Mouse (Mus musculus) T-cell, adult 2 months (primary cell): ENCODE data around the gene Zfp704.
"Not testable (repeated sequence)": the region's sequence is repeated elsewhere in the genome, so short reads cannot be mapped to it uniquely, and the experiment has no call there.

Experiments used
- DNase-seq: peaks from one replicate; pipeline ENCODE4 v3.0.0; 2022; ENCODE audit warnings: low spot score

The Zfp704 gene

DNA sequence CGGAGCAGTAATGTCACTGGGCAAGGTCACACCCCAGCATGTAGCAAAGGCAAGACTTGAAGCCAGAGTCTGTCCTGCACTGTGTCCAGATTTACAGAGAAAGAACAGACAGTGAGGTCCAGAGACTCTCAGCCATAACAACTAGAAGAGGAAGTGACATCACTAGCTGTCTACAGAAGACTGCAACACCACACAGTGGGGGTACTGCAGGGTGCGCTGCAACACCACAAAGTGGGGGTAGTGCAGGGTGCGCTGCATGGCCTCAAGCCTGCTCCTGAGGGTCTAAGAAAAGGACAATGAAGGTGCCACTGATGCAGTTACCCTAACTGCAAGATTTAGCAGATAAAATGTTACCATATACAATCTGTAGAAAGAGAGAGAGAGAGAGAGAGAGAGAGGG is 11.8 kb downstream of the Zfp704 start:
- DNase-seq = no peak

DNA sequence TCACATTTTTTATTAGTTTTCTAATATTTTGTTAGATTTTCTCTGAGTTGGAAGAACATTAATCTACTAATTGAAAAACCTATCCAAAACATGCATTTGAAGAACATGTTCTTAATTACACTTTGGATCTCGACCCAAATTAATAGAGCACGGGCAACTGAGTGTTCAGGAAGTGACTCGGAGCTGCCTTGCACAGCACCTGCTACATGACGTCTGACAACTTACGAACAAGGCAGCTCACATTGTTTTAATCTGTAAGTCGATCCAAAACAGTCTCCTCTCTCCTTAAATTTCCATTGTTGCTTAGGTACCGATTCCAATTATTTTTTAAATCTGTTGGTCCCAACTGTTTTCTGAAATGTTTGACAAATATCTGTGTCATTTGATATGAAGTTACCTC is 15.4 kb downstream of the Zfp704 start:
- no peak for DNase-seq

DNA sequence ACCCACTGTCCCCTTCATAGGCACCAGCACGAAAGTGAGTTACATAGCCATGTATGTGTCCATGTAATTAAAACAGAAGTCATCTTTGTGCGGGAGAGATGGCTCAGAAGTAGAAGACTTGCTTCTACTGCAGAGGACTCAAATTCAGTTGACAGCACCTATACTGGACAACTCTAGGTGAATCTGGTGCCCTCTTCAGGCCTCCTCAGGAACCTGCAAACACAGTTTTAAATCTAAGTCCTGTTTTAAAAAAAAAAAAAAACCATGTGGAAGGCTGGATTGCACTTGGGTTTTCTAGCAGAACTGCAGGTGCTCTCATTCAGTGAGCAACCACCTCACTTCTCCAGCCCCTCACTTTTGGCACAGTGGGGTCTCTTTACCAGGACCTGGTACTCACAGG is 16.1 kb downstream of the Zfp704 start:
- peak; percentile 27 for DNase-seq

DNA sequence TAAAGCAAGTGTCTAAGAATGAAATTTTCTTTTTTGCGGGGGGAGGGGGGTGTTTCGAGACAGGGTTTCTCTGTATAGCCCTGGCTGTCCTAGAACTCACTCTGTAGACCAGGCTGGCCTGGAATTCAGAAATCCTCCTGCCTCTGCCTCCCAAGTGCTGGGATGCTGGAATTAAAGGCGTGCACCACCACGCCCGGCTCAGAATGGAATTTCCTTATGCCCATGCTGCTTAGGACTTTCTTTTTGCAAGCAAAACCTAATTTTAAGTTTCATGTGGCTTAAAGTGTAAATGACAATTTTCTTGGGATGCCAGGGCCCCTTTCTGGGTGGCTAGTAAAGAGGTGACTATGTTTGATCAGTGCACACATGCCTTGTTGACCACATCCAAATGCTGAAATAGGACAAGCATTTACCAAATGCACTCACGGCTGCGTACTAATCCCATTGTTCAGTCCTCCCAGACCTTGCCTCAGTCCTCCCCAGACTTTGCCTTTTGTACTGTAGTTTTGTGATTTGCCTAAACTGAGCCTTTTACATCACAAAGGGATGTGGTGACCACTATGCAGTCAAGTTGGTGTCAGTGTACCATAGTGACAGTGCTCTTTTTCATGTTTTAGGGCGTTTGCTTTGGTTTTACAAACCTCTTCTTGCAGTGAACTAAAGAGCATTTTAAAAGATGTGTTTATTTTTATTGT is 18.3 kb downstream of the Zfp704 start:
- DNase-seq = no peak

DNA sequence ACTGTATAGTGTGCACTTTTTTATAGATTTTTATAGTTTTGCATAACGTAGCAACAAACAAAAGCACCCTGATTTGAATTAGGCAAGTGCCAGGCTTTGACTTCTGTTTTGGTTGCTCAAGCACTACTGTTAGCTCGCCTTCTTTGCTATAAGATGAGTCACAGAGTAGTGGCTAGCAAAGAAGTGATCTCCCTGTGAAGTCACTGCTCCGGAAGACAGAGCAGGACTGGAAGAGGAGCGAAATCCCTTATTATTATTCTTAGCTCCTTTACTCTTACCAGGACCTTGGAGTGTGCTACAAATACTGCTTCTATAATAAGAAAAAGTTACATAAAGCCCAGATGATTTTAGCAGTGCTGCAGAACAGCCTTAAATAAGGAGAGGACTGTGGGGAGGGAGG is 21.2 kb downstream of the Zfp704 start:
- DNase-seq = no peak

DNA sequence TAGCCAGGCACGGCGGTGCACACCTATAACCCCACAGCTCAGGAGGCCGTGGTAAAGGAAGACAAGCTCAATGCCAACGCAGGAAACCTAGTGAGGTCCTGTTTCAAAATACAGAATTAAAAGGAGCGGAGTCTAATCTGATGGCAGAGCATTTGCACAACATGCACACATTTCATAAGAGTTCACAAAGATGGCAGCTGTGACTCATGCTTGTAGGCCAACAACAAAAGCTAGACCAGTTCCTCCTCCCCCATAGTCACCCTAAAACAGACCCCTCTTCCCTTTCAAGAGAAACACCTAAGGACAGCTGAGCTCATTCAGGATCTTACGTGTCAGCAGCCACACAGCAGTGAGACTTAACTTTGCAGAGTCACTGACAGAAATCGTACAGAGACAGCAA is 22.6 kb downstream of the Zfp704 start:
- no peak for DNase-seq

DNA sequence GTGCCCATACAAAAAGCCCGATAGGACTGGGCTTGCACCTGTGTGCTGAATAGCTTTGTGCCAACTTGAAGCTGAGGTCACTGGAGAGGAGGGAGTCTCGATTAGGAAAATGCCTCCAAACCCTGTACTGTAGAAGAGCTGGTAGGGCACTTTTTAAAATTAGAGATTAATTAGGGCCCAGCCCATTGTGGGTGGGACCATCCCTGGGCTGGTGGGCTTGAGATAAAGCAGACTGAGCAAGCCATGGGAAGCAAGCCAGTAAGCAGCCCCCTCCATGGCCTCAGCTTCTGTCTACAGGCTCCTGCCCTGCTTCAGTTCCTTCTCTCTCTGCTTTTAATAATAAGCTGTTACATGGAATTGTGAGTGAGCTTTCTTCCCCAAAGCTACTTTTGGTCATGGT is 26.4 kb downstream of the Zfp704 start:
- no peak for DNase-seq

DNA sequence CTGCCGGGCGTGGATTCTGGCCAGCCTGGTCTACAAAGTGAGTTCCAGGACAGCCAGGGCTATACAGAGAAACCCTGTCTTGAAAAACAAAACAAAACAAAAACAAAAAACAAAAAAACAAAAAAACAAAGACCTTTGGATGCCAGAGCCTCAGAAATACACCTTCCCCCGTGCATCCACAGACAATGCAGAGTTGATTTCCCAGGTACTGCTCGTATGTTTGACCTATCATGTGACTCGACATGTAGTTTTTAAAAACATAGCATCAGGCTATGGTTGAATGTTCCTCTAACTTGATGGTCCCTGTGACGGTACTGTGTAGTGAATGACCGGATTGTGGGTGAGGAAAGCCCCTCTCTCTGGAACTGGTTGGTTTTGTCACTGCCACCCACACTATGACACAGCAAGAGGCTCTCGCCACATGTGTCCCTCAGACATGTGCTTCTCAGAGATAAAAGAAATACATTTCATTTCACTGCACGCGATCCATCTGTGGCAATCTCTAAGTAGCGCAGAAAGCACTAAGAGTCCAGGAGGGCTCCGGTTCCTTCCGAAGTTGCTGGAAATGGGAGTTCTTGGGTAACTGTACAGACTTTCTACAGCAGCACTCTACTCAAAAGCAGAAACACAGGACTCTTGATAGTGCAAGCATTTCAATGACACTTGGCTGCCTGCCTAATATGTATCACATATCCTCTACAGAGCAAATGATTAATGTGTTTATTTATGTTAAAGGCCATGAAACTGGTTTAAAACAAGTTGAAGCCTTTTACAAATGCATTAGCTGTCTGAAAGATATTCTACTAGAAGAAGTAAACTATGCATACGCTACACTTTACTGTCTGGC is 28.7 kb downstream of the Zfp704 start:
- DNase-seq = no peak

DNA sequence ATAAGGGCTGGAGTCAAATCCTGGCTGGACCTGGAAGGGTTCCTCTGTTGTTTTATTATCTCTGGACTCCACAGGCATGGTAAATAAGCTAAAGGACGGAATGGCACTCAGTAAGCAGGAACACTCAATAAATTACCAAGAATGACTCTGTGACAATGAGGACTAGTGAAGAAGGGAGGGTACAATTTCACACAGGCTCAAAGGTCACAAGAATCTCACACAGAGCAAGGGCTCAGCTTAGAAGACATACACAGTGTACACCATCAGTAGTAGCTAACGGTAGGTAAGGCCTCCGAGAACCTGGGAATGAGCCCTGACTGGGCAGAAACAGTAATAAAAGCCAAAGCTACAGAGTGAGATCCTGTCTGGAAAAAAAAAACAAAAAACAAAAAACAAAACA is 29.8 kb downstream of the Zfp704 start:
- DNase-seq = no peak

DNA sequence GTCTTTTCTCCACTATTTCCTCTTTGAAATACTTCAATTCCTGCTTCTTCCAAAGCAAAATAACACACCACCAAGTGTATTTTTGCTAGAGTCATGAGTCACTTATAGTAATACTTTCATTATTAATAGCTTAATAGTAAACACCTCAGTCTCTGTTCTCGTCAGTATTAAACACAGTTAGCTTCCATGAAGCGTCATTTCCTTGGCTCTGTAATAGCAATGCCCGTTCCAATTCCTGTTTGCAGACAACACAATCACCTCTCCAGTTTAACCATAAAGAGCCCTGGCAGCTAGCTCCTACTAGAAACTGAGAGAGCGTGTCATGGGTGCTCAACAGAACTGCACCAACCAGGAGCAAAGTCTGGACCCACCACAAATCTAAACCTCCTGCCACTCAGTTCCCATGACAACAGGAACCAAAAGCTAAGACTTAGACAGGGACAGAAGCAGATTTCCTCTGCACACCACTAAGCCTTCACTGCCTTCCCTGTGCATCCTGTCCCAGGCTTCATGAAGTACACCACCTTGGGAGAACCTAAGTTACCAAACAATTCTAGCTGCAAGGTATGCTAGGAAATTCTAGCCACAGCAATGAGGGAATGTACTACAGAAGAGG is 30.7 kb downstream of the Zfp704 start:
- no peak for DNase-seq

DNA sequence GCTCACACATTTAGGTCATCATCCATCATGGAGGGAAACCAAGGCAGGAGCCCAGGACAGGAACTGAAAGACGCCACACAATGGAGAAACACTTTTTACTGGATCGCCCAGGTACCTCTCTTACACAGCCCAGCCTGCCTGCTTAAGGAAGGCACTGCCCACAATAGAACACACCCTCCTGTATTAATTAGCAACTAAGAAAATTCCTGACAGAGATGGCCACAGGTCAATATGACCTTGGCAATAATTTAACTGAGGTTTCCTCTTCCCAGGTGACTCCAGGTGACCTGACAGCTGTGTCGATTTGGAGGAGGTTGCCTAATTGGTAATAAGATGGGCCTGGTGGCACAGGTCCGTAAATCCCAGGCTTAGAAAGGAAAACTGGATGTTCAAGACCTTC is 33.0 kb downstream of the Zfp704 start:
- no peak for DNase-seq

DNA sequence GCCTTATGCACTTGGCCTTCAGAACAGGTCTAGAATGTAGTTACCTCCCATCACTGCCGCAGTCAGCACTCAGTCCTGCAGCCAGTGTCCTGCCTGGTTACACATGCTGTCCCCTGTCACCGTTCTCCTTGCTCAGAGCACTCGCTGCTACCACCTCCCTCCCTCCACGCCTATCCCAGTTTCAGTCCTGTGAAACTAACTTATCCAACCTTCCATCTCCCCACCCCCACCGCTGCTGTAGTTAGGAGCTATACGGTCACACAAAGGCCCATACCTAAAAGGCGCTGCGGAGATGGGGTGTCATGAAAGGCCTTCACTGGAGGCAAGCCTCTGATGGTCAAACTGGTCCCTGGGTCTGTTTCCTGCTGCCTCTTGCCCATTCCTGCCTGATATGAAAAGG is 35.6 kb downstream of the Zfp704 start:
- DNase-seq = no peak

- no peak for DNase-seq
Measured at GRCm38 (mm10) chr3:9573581-9573980, 36.3 kb downstream of the Zfp704 start.

DNA sequence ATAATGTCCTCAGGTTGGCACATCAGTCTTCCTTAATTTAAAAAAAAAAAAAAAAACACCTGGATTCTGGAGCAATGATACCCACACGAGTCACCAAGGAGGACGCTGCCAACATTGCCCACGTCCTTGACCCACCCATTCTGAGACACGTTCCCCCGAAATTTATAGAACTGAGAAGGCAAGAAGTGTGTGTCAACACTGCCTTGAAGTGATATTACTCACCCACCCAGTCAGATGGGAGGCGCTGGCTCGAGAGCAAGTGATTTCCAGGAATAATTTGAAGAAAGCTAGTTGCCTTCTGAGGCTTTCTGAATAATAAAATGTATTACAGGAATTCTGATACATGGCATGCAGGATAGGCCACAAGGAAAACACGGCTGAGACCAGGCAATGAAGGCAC is 37.6 kb downstream of the Zfp704 start:
- no peak for DNase-seq

DNA sequence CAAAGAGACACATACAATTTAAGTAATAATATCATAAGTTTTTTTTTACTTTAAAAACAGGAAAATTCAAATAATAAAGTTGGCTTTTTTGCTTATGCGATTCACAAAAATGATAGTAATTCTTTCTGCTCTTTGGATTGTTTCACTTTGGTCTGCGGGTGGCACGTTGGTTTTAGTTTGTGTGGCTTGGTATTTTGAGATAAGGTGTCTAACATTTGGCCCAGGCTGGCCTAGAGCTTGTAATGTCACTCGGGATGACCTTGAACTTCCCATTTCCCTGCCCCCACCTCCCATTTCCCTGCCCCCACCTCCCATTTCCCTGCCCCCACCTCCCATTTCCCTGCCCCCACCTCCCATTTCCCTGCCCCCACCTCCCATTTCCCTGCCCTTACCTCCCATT is 39.1 kb downstream of the Zfp704 start:
- DNase-seq = no peak

DNA sequence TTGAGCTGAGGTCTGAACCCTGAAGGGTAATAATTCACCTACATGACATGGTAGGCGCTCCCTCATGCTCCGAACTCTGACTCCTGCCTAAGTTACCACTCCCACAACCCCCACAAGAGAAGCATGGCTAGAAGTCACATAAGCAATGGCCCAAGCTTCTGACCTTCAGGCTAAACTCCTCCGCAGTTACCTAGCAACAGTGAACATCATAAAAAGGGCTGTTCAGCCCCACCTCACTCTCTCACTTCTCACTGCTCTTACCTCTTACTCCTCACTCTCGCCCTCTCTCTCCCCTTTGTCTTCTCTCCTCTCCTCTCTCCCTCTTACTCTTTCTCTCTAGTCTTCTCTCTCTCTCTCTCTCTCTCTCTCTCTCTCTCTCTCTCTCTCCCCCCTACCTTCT is 40.2 kb downstream of the Zfp704 start:
- not testable (repeated sequence) for DNase-seq

DNA sequence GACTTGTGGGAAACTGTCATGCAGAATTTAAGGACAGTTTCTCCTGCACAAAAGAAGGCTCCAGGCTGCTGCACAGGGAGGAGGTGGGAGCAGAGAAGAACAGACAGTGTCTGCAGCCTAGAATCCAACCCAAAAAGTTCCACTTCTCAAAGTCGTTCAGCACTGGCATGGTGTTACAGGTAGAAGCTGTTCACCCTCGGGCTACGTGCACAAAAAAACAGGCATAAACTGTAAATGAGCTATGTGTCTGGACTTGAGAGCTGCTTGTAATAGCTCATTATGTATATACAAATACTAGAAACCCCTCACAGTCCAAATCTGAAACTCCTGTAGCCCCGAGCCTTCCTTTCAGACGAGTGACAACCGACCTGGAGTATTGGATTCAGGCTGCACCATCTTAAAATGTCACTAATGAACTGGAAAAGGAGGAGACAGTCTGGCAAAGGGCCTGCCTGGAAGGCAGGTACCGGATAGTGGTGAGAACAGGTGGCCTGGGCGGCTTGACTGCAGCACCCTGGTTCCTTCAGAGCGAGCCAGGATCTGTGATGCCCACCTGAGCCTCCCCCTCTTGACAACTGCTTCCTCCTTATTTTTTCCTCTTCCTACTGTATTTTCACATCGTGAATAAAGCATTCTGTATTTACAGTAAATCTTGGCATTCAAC is 41.2 kb downstream of the Zfp704 start:
- DNase-seq = no peak

DNA sequence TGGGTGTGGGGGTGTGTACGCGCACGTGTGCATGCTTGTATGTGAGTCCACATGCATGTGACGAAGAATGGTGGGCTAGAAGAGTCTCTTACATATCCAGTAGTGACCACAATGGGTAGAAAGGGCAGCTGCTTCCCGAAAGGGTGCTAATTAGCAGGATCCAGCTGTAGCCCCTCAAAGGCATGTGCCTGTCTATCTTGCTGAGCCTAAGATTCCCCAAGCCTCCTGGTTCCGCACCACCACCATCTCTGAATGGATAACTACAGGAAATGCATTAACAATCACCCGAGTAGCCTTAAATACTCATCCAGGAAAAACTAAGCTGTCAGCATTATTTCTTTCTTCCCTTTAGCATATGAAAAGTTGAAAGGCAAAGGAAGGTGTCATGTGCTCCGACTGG is 41.9 kb downstream of the Zfp704 start:
- no peak for DNase-seq

GRCm38 (mm10) chr3:9566831-9567230 is 43.1 kb downstream of the Zfp704 start:
- DNase-seq = no peak

- no peak for DNase-seq
Measured at GRCm38 (mm10) chr3:9563562-9563961, 46.3 kb downstream of the Zfp704 start.

DNA sequence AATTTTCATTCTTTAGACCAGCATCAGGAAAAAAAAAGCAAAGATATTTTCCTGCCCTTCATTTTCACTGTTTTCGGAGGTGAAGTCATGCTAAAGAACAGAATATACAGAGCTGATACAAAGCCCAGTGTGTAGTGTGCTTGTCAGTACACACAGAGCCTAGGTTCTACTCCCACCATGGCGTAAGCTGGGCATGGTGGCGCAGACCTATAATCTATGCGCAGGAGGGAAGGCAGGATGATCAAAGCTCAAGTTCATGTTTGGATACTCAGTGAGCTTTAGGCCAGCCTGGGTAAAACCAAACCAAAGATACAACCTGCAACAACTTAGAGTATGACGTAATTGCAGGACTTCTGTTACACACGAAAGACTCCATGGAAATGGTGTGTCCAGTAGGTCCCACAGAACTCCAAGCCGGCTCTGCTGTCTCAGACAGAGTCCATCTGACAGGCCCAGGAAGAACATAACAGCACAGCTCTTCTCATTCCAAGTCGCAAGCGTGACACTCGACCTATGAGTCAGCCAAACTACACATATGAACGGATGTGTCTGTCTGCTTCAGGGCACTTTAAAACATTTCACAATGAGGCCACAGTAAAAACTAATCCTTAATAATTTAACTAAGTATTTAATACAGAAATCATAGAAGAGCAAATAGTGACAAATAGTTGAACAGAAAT is 47.1 kb downstream of the Zfp704 start:
- DNase-seq = no peak
